Mouse (Mus musculus): ENCODE measurements around the gene Gtf2ird1.

GRCm38 (mm10) chr5:134374546-134374945 lies 82.0 kb downstream of the Gtf2ird1 start:
- TF ChIP-seq POLR2A (IDR thresholded peaks at IDR 0.05; ENCODE audit: extremely low read depth, insufficient read depth, low read length) (no peak), CTCF (IDR thresholded peaks at IDR 0.05; ENCODE audit: extremely low read depth, insufficient read depth, low read length) (no peak)
